Mouse (Mus musculus): ENCODE data around the gene P2rx3.

GRCm38 (mm10) chr2:85050001-85050634 lies 12.9 kb upstream of the P2rx3 start:
- TF ChIP-seq HCFC1 (IDR thresholded peaks at IDR 0.05; ENCODE audit: low read depth, low read length) (no peak), CTCF (conservative IDR thresholded peaks at IDR 0.05 in 1 of 2, IDR thresholded peaks at IDR 0.05 in 1 of 2; ENCODE audit: low read depth in 2 of 2, low read length in 2 of 2) (no peak), EP300 (IDR thresholded peaks at IDR 0.05; ENCODE audit: low read length) (no peak), USF1 (IDR thresholded peaks at IDR 0.05; ENCODE audit: low read depth, low read length) (no peak), RAD21 (IDR thresholded peaks at IDR 0.05; ENCODE audit: low read depth, low read length) (no peak), MAX (IDR thresholded peaks at IDR 0.05; ENCODE audit: low read length) (no peak), POLR2A (IDR thresholded peaks at IDR 0.05; ENCODE audit: low read depth, low read length) (no peak), MXI1 (IDR thresholded peaks at IDR 0.05; ENCODE audit: low read depth, low read length) (no peak)
